ENCODE assay signal across 8 mouse cellular contexts in genomic region chr6:97106777-97107176, GRCm38 (mm10). TPM values are rescaled to one million over a fixed set of nuclear protein-coding genes. Genes with fewer than 3 reads are reported as not detected.
DNase-seq lines count a peak whose midpoint lies in the region; ATAC-seq lines count a peak whose summit lies in the region.

No protein-coding gene starts in this region.

- intact Hi-C loops in heart, postnatal 25 days (cut with DNase I), result loop anchor here (5.0 kb wide), 1 partner anchor 79 kb away; no protein-coding TSS in a partner anchor

- DNase-seq in heart, adult 18-20 months, result peak; percentile 25 to 52
- no peak for DNase-seq in heart, postnatal 25 days (ENCODE audit: low spot score)
- peak; percentile 88 for DNase-seq in R1 (ENCODE audit: low read depth, low spot score)
- DNase-seq in embryo, embryonic 10 days (ENCODE audit: low spot score), result peak; percentile 91
- peak; percentile 51 for DNase-seq in heart, postnatal 4 days
- DNase-seq in layer of hippocampus, adult 9-10 months (ENCODE audit: low spot score), result peak; percentile 33
- peak; percentile 50 for DNase-seq in skeletal muscle tissue, adult 2 months (ENCODE audit: low read depth, low spot score)

- peak; percentile 89 for ATAC-seq in megakaryocyte-erythroid progenitor cell, adult 5-6 weeks (replicated peaks; ENCODE audit: low FRiP score, low TSS enrichment, poor library complexity, severe bottlenecking)

RNA-seq across cellular contexts. Expression of gene Eogt, which starts 42.2 kb away (rescaled TPM):
- total RNA-seq in heart, adult 18-20 months (2021), result 10 to 100 TPM; 12.8 TPM
- 10 to 100 TPM; 13.3 to 14.8 TPM for total RNA-seq in heart, postnatal 25 days (2021)
- 10 to 100 TPM; 15.5 to 21.2 TPM for total RNA-seq in heart, postnatal 4 days (2021)
- total RNA-seq in megakaryocyte-erythroid progenitor cell, adult 5-6 weeks (2014; fragmentation: Nextera tagmentation), result 2.5 and 4.5 TPM in 2 replicates
- 8.3 and 9.9 TPM in 2 replicates for total RNA-seq in megakaryocyte-erythroid progenitor cell, adult 5-6 weeks (2017)

RNA-seq across cellular contexts. Expression of gene Fam19a4, which starts 46.6 kb away (rescaled TPM):
- total RNA-seq in heart, adult 18-20 months (2021), result not detected
- total RNA-seq in heart, postnatal 25 days (2021), result not detected
- total RNA-seq in heart, postnatal 4 days (2021), result not detected
- total RNA-seq in megakaryocyte-erythroid progenitor cell, adult 5-6 weeks (2014; fragmentation: Nextera tagmentation), result not detected in 2 replicates
- total RNA-seq in megakaryocyte-erythroid progenitor cell, adult 5-6 weeks (2017), result not detected in 2 replicates
